Comparison of ENCODE assay signal across 8 mouse cellular contexts in genomic region chr3:136670110-136670359, GRCm38 (mm10). TPM values are rescaled to one million over a fixed set of nuclear protein-coding genes. Genes with fewer than 3 reads are reported as not detected.
DNase-seq lines count a peak whose midpoint lies in the region; ATAC-seq and TF ChIP-seq lines count a peak whose summit lies in the region.

TSS of gene Ppp3ca (plus strand) at chr3:136670124.

- 0% methylated on average over 39 of the region's 43 CpGs for WGBS in kidney, embryonic 16.5 days
- WGBS in intestine, postnatal 0 days: 0% methylated on average over 24 of the region's 43 CpGs
- 0% methylated on average over 23 of the region's 43 CpGs for WGBS in midbrain, embryonic 12.5 days

- intact Hi-C loops in gastrocnemius, postnatal 36 days (cut with DNase I): loop anchor here (5.0 to 10.0 kb wide), 2 partner anchors 52 to 195 kb away; no protein-coding TSS in a partner anchor

- H3K36me3 ChIP-seq in kidney, embryonic 16.5 days (ENCODE audit: insufficient read depth, low read length): no peaks in the 10 kb centered on the region
- no peaks in the 10 kb centered on the region for H3K36me3 ChIP-seq in intestine, postnatal 0 days (ENCODE audit: control insufficient read depth, insufficient read depth)
- H3K36me3 ChIP-seq in midbrain, embryonic 12.5 days: no peaks in the 10 kb centered on the region

- peak within 1 kb of the TSS; percentile 87 for H3K9ac ChIP-seq in kidney, embryonic 16.5 days (replicated peaks; ENCODE audit: low read length)
- H3K9ac ChIP-seq in intestine, postnatal 0 days (ENCODE audit: low read depth, low read length): peak within 1 kb of the TSS; percentile 88
- peak within 1 kb of the TSS; percentile 90 for H3K9ac ChIP-seq in midbrain, embryonic 12.5 days (replicated peaks)

- no peaks in the 10 kb centered on the region for H3K27me3 ChIP-seq in kidney, embryonic 16.5 days (ENCODE audit: insufficient read depth, low read length)
- H3K27me3 ChIP-seq in intestine, postnatal 0 days (replicated peaks; ENCODE audit: control insufficient read depth, insufficient read depth, low read length): no peaks in the 10 kb centered on the region
- no peaks in the 10 kb centered on the region for H3K27me3 ChIP-seq in midbrain, embryonic 12.5 days

- peak; percentile 24; the same call in 1 of the 2 replicates for TF ChIP-seq CTCF in intestine, postnatal 0 days (IDR thresholded peaks at IDR 0.05; ENCODE audit: low read depth)

- DNase-seq in kidney, adult 11 months: no peak
- DNase-seq in adrenal gland, postnatal 4 days (ENCODE audit: low spot score in 2 of 2): no peak
- DNase-seq in gastrocnemius, postnatal 36 days: no peak
- DNase-seq in cerebellum, adult 18-20 months: no peak
- no peak for DNase-seq in embryo, embryonic 11 days

- peak within 1 kb of the TSS; percentile 91 for H3K4me3 ChIP-seq in kidney, embryonic 16.5 days (ENCODE audit: low read length)
- H3K4me3 ChIP-seq in intestine, postnatal 0 days (ENCODE audit: low read depth, low read length): peak within 1 kb of the TSS; percentile 93
- H3K4me3 ChIP-seq in midbrain, embryonic 12.5 days: peak within 1 kb of the TSS; percentile 96

- H3K27ac ChIP-seq in kidney, embryonic 16.5 days (ENCODE audit: low read length): peak within 1 kb of the TSS; percentile 95
- H3K27ac ChIP-seq in intestine, postnatal 0 days (ENCODE audit: low read depth, low read length): peak within 1 kb of the TSS; percentile 95
- peak within 1 kb of the TSS; percentile 97 for H3K27ac ChIP-seq in midbrain, embryonic 12.5 days (replicated peaks)

- peak within 1 kb of the TSS; percentile 63 for H3K4me2 ChIP-seq in kidney, embryonic 16.5 days (replicated peaks; ENCODE audit: low read depth, low read length)
- peak within 1 kb of the TSS; percentile 87 for H3K4me2 ChIP-seq in intestine, postnatal 0 days (replicated peaks; ENCODE audit: low read depth)
- H3K4me2 ChIP-seq in midbrain, embryonic 12.5 days (replicated peaks): peak within 1 kb of the TSS; percentile 79

- no peaks in the 10 kb centered on the region for H3K9me3 ChIP-seq in kidney, embryonic 16.5 days (ENCODE audit: low read length)
- no peaks in the 10 kb centered on the region for H3K9me3 ChIP-seq in intestine, postnatal 0 days (ENCODE audit: control insufficient read depth)
- H3K9me3 ChIP-seq in midbrain, embryonic 12.5 days: no peaks in the 10 kb centered on the region

- no peak for ATAC-seq in kidney, embryonic 16.5 days (ENCODE audit: low FRiP score, low TSS enrichment)
- no peak for ATAC-seq in intestine, postnatal 0 days
- no peak; the same call in 1 of the 2 replicates for ATAC-seq in midbrain, embryonic 12.5 days (ENCODE audit: low FRiP score, low read depth)

- H3K4me1 ChIP-seq in kidney, embryonic 16.5 days (ENCODE audit: insufficient read depth, low read length): peaks cover 21% of the 10 kb centered on the region
- H3K4me1 ChIP-seq in intestine, postnatal 0 days (replicated peaks; ENCODE audit: control insufficient read depth, insufficient read depth, low read length): peaks cover 13% of the 10 kb centered on the region; the same call in 1 of the 2 replicates
- peaks cover 18% of the 10 kb centered on the region for H3K4me1 ChIP-seq in midbrain, embryonic 12.5 days

RNA-seq across cellular contexts. Expression of gene Ppp3ca, which starts in this region (rescaled TPM):
- polyA plus RNA-seq in kidney, embryonic 16.5 days (2015; fragmentation: Nextera tagmentation; extraction: Ambion mirVana): 50.7 and 56.9 TPM in 2 replicates
- total RNA-seq in adrenal gland, postnatal 4 days (2021): 10 to 100 TPM; 62.0 to 63.1 TPM
- total RNA-seq in gastrocnemius, postnatal 36 days (2021): 100 to 1,000 TPM; 130 to 151 TPM
- polyA plus RNA-seq in intestine, postnatal 0 days (2015; fragmentation: Nextera tagmentation; extraction: Ambion mirVana): 37.3 and 40.8 TPM in 2 replicates
- 98.2 and 105 TPM in 2 replicates for polyA plus RNA-seq in midbrain, embryonic 12.5 days (2016; fragmentation: Nextera tagmentation; extraction: Ambion mirVana)
